Mouse (Mus musculus): Measurements from ENCODE around the gene Ypel1. TPM values are rescaled to one million over a fixed set of nuclear protein-coding genes. Genes with fewer than 3 reads are reported as not detected.

Ypel1 gene
- polyA plus RNA-seq, 1 experiment from 2014 or later = 14.4 TPM

DNA sequence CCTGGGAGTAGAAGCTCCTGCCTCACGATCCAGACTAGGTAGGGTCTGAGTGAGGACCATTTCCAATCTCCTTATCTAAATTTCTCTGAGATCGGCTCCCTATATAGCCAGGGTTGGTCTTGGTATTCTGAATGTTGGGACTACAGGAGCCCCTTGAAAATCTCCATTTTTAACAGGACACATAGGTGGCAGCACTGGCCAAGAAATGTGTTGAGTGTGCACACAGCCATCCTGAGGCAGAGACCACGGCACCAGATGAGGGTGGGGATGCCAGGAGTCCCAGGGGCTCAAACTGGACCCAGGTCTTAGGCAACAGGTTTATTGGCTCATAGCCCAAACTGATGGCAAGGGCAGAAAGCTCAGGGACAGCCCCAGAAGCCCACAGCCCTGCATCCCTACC, 18.9 kb downstream of the Ypel1 start:
- Histone ChIP-seq H3K4me2 (no peak overlapping the region), H3K27me3 (replicated peaks) (no peaks in the 10 kb centered on the region), H3K4me3 (no peak overlapping the region), H3K9ac (no peak overlapping the region), H3K27ac (ENCODE audit: poor library complexity, severe bottlenecking) (no peak overlapping the region), H3K4me1 (replicated peaks) (peaks cover 12% of the 10 kb centered on the region), H3K9me3 (replicated peaks) (no peaks in the 10 kb centered on the region), H3K36me3 (peaks cover 88% of the 10 kb centered on the region)
- 72% methylated on average over 3 of the region's 3 CpGs for WGBS
- no peak for ATAC-seq (ENCODE audit: insufficient number of reproducible peaks, low FRiP score)

GRCm38 (mm10) chr16:17096938-17097337, 27.4 kb downstream of the Ypel1 start:
- 90% methylated on average over 3 of the region's 3 CpGs for WGBS
- Histone ChIP-seq H3K9ac (no peak overlapping the region), H3K4me3 (no peak overlapping the region), H3K27ac (ENCODE audit: poor library complexity, severe bottlenecking) (no peak overlapping the region), H3K9me3 (replicated peaks) (no peaks in the 10 kb centered on the region), H3K27me3 (replicated peaks) (no peaks in the 10 kb centered on the region), H3K4me1 (replicated peaks) (no peaks in the 10 kb centered on the region), H3K36me3 (peaks cover 96% of the 10 kb centered on the region), H3K4me2 (no peak overlapping the region)
- ATAC-seq (ENCODE audit: insufficient number of reproducible peaks, low FRiP score) = no peak

DNA sequence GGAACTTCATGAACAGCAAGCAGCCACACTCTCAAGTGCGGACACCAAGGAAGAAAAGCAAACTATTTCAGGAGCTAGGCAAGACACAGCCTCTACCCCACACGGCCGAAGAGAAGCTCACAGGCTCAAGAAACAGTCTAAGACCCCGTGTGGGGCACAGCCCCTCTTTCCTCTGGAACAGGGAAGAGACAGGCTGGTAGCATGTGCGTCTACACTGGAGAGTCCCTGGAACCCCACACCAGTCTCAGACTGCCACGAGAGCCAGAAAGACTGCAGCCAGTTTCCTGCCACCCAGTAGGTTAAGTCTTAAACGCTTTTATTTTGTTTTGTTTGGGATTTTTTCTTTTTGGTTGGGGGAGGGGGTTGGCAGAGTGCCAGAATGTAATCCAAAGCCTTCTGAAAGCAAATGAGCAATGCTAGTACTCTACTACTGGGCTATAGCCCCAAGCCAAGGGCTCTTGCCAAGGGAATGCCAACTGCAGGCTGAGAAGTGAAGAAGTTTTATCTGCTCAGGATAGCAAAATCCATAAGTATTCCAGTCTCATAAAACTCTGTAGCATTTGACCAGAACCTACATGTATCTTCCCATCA, 33.2 kb downstream of the Ypel1 start:
- WGBS = 76% methylated on average over 7 of the region's 7 CpGs
- ATAC-seq (ENCODE audit: insufficient number of reproducible peaks, low FRiP score) = peak; percentile 45; the same call in 1 of the 2 replicates
- Histone ChIP-seq H3K4me3 (no peak overlapping the region), H3K9me3 (replicated peaks) (no peaks in the 10 kb centered on the region), H3K27ac (ENCODE audit: poor library complexity, severe bottlenecking) (no peak overlapping the region), H3K4me2 (no peak overlapping the region), H3K9ac (no peak overlapping the region), H3K27me3 (replicated peaks) (no peaks in the 10 kb centered on the region), H3K36me3 (peaks cover 91% of the 10 kb centered on the region), H3K4me1 (replicated peaks) (peaks cover 9% of the 10 kb centered on the region)

- no peak overlapping the region for H3K27ac ChIP-seq (ENCODE audit: poor library complexity, severe bottlenecking)
- H3K27me3 ChIP-seq (replicated peaks) = no peaks in the 10 kb centered on the region
- H3K9me3 ChIP-seq (replicated peaks) = no peaks in the 10 kb centered on the region
- H3K9ac ChIP-seq = no peak overlapping the region
- 88% methylated on average over 4 of the region's 4 CpGs for WGBS
- H3K4me1 ChIP-seq (replicated peaks) = peaks cover 11% of the 10 kb centered on the region
- ATAC-seq (ENCODE audit: insufficient number of reproducible peaks, low FRiP score) = no peak
- H3K4me3 ChIP-seq = no peak overlapping the region
- H3K36me3 ChIP-seq = peaks cover 80% of the 10 kb centered on the region
- no peak overlapping the region for H3K4me2 ChIP-seq
These were observed 35.1 kb downstream of the Ypel1 start for GRCm38 (mm10) chr16:17104600-17104999.

DNA sequence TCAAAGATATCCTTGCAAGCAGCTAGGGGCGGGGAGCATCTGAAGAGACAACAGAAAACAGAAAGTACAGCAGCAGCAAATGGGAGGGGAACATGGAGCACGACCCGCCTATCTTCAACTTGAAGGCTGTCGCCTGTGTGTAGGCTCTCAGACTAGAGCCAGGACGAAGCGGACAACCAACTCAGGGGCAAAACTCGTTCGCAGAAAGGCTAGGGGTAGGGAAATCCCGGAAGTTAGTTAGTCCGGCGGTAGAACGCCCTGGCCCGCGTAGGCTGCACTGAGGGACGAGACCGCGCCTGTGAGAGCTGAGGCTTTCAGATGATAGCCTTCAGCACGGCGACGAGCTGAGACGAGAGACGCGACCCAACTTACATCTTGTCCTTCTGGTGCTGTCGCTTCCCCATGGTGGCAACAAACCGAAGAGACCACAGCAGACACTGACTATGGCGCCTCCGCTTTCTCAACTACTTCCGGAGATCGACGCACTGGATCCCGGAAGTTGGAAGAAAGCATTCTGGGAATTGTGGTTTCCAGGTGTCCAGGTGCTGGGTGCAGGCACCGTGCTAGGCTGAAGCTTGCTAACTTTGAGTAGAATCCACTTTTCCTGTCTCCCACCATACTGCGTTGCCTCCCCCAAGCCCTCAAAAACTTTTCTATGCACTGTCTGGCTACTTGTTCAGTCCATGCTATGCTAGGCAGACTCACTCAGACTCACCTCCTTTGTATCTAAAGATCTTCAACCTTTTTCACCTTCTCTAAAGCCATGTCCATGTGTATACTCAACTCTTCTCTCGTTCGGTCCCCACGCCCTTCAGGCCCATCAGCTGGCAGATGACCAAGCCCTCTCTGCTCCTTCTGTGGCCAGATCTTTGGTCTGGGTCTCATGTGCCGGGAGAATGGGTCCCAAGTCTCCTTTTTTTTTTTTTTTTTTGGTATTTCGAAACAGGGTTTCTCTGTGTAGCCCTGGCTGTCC, 41.6 kb downstream of the Ypel1 start, which contains the start of gene Ppil2:
TSS of gene Ppil2 (minus strand) at position 487 of the 973 bp plus-strand sequence.
- ATAC-seq (ENCODE audit: insufficient number of reproducible peaks, low FRiP score) = peak; percentile 78
- peak within 1 kb of the TSS; percentile 68; the same call in 1 of the 2 replicates for H3K27ac ChIP-seq (ENCODE audit: poor library complexity, severe bottlenecking)
- peak within 1 kb of the TSS; percentile 74 for H3K4me3 ChIP-seq
- H3K4me1 ChIP-seq (replicated peaks) = peaks cover 11% of the 10 kb centered on the region
- peaks cover 47% of the 10 kb centered on the region for H3K36me3 ChIP-seq
- H3K9ac ChIP-seq = peak within 1 kb of the TSS; percentile 84
- peak within 1 kb of the TSS; percentile 66 for H3K4me2 ChIP-seq
- 8% methylated on average over 38 of the region's 38 CpGs for WGBS
- H3K27me3 ChIP-seq (replicated peaks) = no peaks in the 10 kb centered on the region
- H3K9me3 ChIP-seq (replicated peaks) = no peaks in the 10 kb centered on the region

GRCm38 (mm10) chr16:17117309-17117799, 47.9 kb downstream of the Ypel1 start:
- Histone ChIP-seq H3K9me3 (replicated peaks) (no peaks in the 10 kb centered on the region), H3K4me2 (no peak overlapping the region), H3K4me1 (replicated peaks) (no peaks in the 10 kb centered on the region), H3K4me3 (no peak overlapping the region), H3K36me3 (peaks cover 65% of the 10 kb centered on the region), H3K27me3 (replicated peaks) (no peaks in the 10 kb centered on the region), H3K27ac (ENCODE audit: poor library complexity, severe bottlenecking) (peak overlapping the region; percentile 78), H3K9ac (no peak overlapping the region)
- 70% methylated on average over 5 of the region's 5 CpGs for WGBS
- peak; percentile 66; the same call in 1 of the 2 replicates for ATAC-seq (ENCODE audit: insufficient number of reproducible peaks, low FRiP score)

DNA sequence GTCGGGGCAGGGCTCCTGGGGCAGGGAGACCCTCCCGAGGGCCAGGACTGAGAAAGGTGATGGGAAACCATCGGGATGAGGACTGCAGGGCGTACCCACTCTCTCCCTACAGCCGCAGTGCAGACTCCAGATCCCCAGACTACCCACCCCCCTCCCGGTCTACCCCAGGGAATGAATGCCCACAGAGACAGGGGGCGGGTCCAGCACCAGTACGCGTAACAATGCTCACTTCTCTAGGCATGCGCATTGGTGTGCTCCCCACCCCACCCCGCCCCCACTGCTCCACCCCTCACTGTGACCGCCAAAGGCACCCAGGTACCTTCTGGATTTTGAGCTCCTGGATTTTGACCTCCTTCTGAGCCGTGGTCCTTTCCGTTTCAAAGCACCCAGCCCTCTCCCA, 52.1 kb downstream of the Ypel1 start:
- Histone ChIP-seq H3K4me2 (no peak overlapping the region), H3K9me3 (replicated peaks) (no peaks in the 10 kb centered on the region), H3K36me3 (peaks cover 42% of the 10 kb centered on the region), H3K9ac (no peak overlapping the region), H3K27me3 (replicated peaks) (no peaks in the 10 kb centered on the region), H3K27ac (ENCODE audit: poor library complexity, severe bottlenecking) (no peak overlapping the region), H3K4me1 (replicated peaks) (peaks cover 20% of the 10 kb centered on the region), H3K4me3 (no peak overlapping the region)
- no peak for ATAC-seq (ENCODE audit: insufficient number of reproducible peaks, low FRiP score)
- 73% methylated on average over 14 of the region's 14 CpGs for WGBS

GRCm38 (mm10) chr16:17124119-17124870, 54.8 kb downstream of the Ypel1 start:
- Histone ChIP-seq H3K27ac (ENCODE audit: poor library complexity, severe bottlenecking) (peak overlapping the region; percentile 49), H3K9ac (peak overlapping the region; percentile 76), H3K27me3 (replicated peaks) (no peaks in the 10 kb centered on the region), H3K4me3 (peak overlapping the region; percentile 64), H3K4me2 (peak overlapping the region; percentile 87), H3K9me3 (replicated peaks) (no peaks in the 10 kb centered on the region), H3K4me1 (replicated peaks) (peaks cover 20% of the 10 kb centered on the region), H3K36me3 (peaks cover 35% of the 10 kb centered on the region)
- peak; percentile 63 for ATAC-seq (ENCODE audit: insufficient number of reproducible peaks, low FRiP score)
- WGBS = 4% methylated on average over 22 of the region's 22 CpGs

GRCm38 (mm10) chr16:17124871-17125520, 55.5 kb downstream of the Ypel1 start, which contains the start of gene 2610318N02Rik:
TSS of gene 2610318N02Rik (minus strand) at chr16:17125167.
- H3K27ac ChIP-seq (ENCODE audit: poor library complexity, severe bottlenecking) = peak within 1 kb of the TSS; percentile 49

DNA sequence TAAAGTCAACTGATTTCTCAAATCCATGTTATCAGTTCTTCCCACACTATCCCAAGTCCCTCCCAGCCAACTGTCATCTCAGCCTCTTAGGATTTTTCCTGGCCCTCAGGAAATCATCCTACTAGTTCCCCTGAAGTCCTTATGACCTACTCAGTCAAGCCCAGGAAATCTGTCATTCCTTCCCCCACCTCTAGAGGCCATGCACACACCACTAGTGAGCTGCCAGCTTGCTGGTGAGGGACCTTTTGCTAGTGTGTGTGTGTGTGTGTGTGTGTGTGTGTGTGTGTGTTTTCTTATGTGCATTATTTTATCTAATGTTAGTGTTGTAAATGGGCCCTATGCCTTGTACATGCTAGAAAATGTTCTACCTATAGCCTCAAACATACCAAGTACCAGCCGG, 57.8 kb downstream of the Ypel1 start:
- 100% methylated on average over 1 of the region's 1 CpGs for WGBS
- H3K4me3 ChIP-seq = no peak overlapping the region
- H3K9ac ChIP-seq = no peak overlapping the region
- H3K27ac ChIP-seq (ENCODE audit: poor library complexity, severe bottlenecking) = no peak overlapping the region
- H3K9me3 ChIP-seq (replicated peaks) = no peaks in the 10 kb centered on the region
- no peak overlapping the region for H3K4me2 ChIP-seq
- H3K27me3 ChIP-seq (replicated peaks) = no peaks in the 10 kb centered on the region
- peaks cover 9% of the 10 kb centered on the region for H3K36me3 ChIP-seq
- H3K4me1 ChIP-seq (replicated peaks) = peaks cover 29% of the 10 kb centered on the region
- ATAC-seq (ENCODE audit: insufficient number of reproducible peaks, low FRiP score) = no peak

More at GRCm38 (mm10) chr16:17124871-17125520, 55.5 kb downstream of the Ypel1 start, which contains the start of gene 2610318N02Rik:
- Histone ChIP-seq H3K4me1 (replicated peaks) (peaks cover 20% of the 10 kb centered on the region), H3K9ac (peak within 1 kb of the TSS; percentile 76), H3K4me3 (peak within 1 kb of the TSS; percentile 64), H3K4me2 (peak within 1 kb of the TSS; percentile 87), H3K36me3 (peaks cover 29% of the 10 kb centered on the region), H3K9me3 (replicated peaks) (no peaks in the 10 kb centered on the region), H3K27me3 (replicated peaks) (no peaks in the 10 kb centered on the region)
- WGBS = under 1% methylated on average over 25 of the region's 25 CpGs
- ATAC-seq (ENCODE audit: insufficient number of reproducible peaks, low FRiP score) = peak; percentile 95
